Mouse (Mus musculus): ENCODE measurements around the gene Mfsd10.
A peak's percentile ranks its signal among the peaks of the same experiment; 100 is the strongest.

Gene Mfsd10

GRCm38 (mm10) chr5:34636481-34637287 lies at the start of gene Mfsd10:
TSS of gene Mfsd10 (minus strand) at chr5:34637212.
- peak; percentile 80 for DNase-seq

- DNase-seq, result no peak
Observed at GRCm38 (mm10) chr5:34670280-34670679, 33.3 kb upstream of the Mfsd10 start.

- no peak for DNase-seq
Observed at GRCm38 (mm10) chr5:34669493-34669892, 32.5 kb upstream of the Mfsd10 start.

- DNase-seq, result no peak
Observed at GRCm38 (mm10) chr5:34663231-34663630, 26.2 kb upstream of the Mfsd10 start.

GRCm38 (mm10) chr5:34661909-34662308 lies 24.9 kb upstream of the Mfsd10 start:
- no peak for DNase-seq

GRCm38 (mm10) chr5:34660591-34661130 lies 23.6 kb upstream of the Mfsd10 start:
- no peak for DNase-seq

- peak; percentile 99 for DNase-seq
Observed at GRCm38 (mm10) chr5:34659686-34660590, 22.9 kb upstream of the Mfsd10 start, which contains the start of the genes Nop14 and Grk4. TSS of gene Nop14 (minus strand) at chr5:34660148. TSS of gene Grk4 (plus strand) at chr5:34660379.

GRCm38 (mm10) chr5:34657556-34657955 lies 20.5 kb upstream of the Mfsd10 start:
- DNase-seq, result no peak

GRCm38 (mm10) chr5:34654881-34655280 lies 17.9 kb upstream of the Mfsd10 start:
- DNase-seq, result no peak

GRCm38 (mm10) chr5:34652961-34653360 lies 15.9 kb upstream of the Mfsd10 start:
- no peak for DNase-seq

GRCm38 (mm10) chr5:34647581-34647980 lies 10.6 kb upstream of the Mfsd10 start:
- DNase-seq, result peak; percentile 71

GRCm38 (mm10) chr5:34642932-34643331 lies 5.9 kb upstream of the Mfsd10 start:
- DNase-seq, result peak; percentile 62

GRCm38 (mm10) chr5:34641991-34642390 lies 5.0 kb upstream of the Mfsd10 start:
- DNase-seq, result no peak

GRCm38 (mm10) chr5:34637591-34638156 lies 662 bp upstream of the Mfsd10 start:
- DNase-seq, result no peak

- DNase-seq, result no peak
Observed at GRCm38 (mm10) chr5:34635665-34636192, 1.3 kb downstream of the Mfsd10 start.

GRCm38 (mm10) chr5:34634746-34635400 lies 2.1 kb downstream of the Mfsd10 start:
- DNase-seq, result no peak

- DNase-seq, result peak; percentile 42
Observed at GRCm38 (mm10) chr5:34633641-34634040, 3.4 kb downstream of the Mfsd10 start.

- DNase-seq, result no peak
Observed at GRCm38 (mm10) chr5:34632996-34633395, 4.0 kb downstream of the Mfsd10 start.

- no peak for DNase-seq
Observed at GRCm38 (mm10) chr5:34609966-34610365, 27.0 kb downstream of the Mfsd10 start.

- no peak for DNase-seq
Observed at GRCm38 (mm10) chr5:34608226-34608625, 28.8 kb downstream of the Mfsd10 start.

GRCm38 (mm10) chr5:34607100-34607880 lies 29.7 kb downstream of the Mfsd10 start:
- no peak for DNase-seq

Measured in lung, postnatal 14 days (tissue).